Mouse (Mus musculus) embryonic facial prominence, embryonic 13.5 days (tissue): Measurements from ENCODE around the gene Il6st. TPM values are rescaled to one million over a fixed set of nuclear protein-coding genes. Genes with fewer than 3 reads are reported as not detected.

Source experiments
- ATAC-seq: fragments of 200-750 bp; cut with Nextera tagmentation; 2 replicates; pipeline ENCODE4 v1.8.0; 2017; ENCODE audit warnings: low read depth; ENCODE audit not compliant: insufficient number of reproducible peaks, insufficient read depth, low FRiP score, low TSS enrichment
- H3K27ac ChIP-seq: fragments of 300-500 bp; sonication (generic); 2 replicates; pipeline ENCODE4 v1.5.1; 2015; ENCODE audit warnings: moderate library complexity, mild to moderate bottlenecking, inconsistent platforms
- H3K27me3 ChIP-seq: fragments of 300-500 bp; sonication (generic); 2 replicates; pipeline ENCODE4 v1.6.1; 2015; ENCODE audit warnings: mild to moderate bottlenecking, inconsistent platforms
- H3K36me3 ChIP-seq: fragments of 300-500 bp; sonication (generic); 2 replicates; pipeline ENCODE4 v1.6.1; 2015; ENCODE audit warnings: mild to moderate bottlenecking, inconsistent platforms
- H3K4me1 ChIP-seq: fragments of 300-500 bp; sonication (generic); 2 replicates; pipeline ENCODE4 v1.6.1; 2015; ENCODE audit warnings: inconsistent platforms
- H3K4me2 ChIP-seq: fragments of 300-500 bp; sonication (generic); 2 replicates; pipeline ENCODE4 v1.6.1; 2015; ENCODE audit warnings: moderate library complexity, mild to moderate bottlenecking, inconsistent platforms
- H3K4me3 ChIP-seq: fragments of 300-500 bp; sonication (generic); 2 replicates; pipeline ENCODE4 v1.5.1; 2015; ENCODE audit warnings: mild to moderate bottlenecking, inconsistent platforms
- H3K9ac ChIP-seq: fragments of 300-500 bp; sonication (generic); 2 replicates; pipeline ENCODE4 v1.6.1; 2015; ENCODE audit warnings: mild to moderate bottlenecking, inconsistent platforms
- H3K9me3 ChIP-seq: fragments of 300-500 bp; sonication (generic); 2 replicates; pipeline ENCODE4 v1.6.1; 2016; ENCODE audit warnings: inconsistent platforms
- WGBS: fragments of 180-500 bp; shearing (Covaris S2); methylation state at CpG from one replicate; pipeline ENCODE4 v1.1.7; 2015; ENCODE audit warnings: mixed read lengths; 5-methylcytosine and 5-hydroxymethylcytosine counted together
- polyA plus RNA-seq: library from polyadenylated mRNA; unstranded; fragments of >200 nt; fragmentation: Nextera tagmentation; extraction: Ambion mirVana; gene quantifications from 2 replicates; pipeline ENCODE4 v1.2.1, GENCODE M21; 2015

The Il6st gene
- polyA plus RNA-seq, 1 experiment from 2014 or later, result 28.1 TPM

GRCm38 (mm10) chr13:112537065-112537464 is 73.2 kb downstream of the Il6st start:
- Histone ChIP-seq H3K27me3 (no peaks in the 10 kb centered on the region), H3K9me3 (no peaks in the 10 kb centered on the region), H3K4me3 (no peak overlapping the region), H3K4me2 (no peak overlapping the region), H3K9ac (no peak overlapping the region), H3K4me1 (peaks cover 4% of the 10 kb centered on the region; the same call in 1 of the 2 replicates), H3K27ac (no peak overlapping the region), H3K36me3 (no peaks in the 10 kb centered on the region)
- no peak for ATAC-seq
- 91% methylated on average over 7 of the region's 7 CpGs for WGBS

GRCm38 (mm10) chr13:112540616-112541015 is 76.7 kb downstream of the Il6st start:
- no peaks in the 10 kb centered on the region for H3K4me1 ChIP-seq
- no peak overlapping the region for H3K4me3 ChIP-seq
- no peak for ATAC-seq
- H3K27ac ChIP-seq, result no peak overlapping the region
- H3K36me3 ChIP-seq, result no peaks in the 10 kb centered on the region
- no peaks in the 10 kb centered on the region for H3K27me3 ChIP-seq
- no peaks in the 10 kb centered on the region for H3K9me3 ChIP-seq
- H3K9ac ChIP-seq, result no peak overlapping the region
- H3K4me2 ChIP-seq, result no peak overlapping the region
- 37% methylated on average over 3 of the region's 3 CpGs for WGBS

- Histone ChIP-seq H3K36me3 (no peaks in the 10 kb centered on the region), H3K9ac (no peak overlapping the region), H3K4me3 (no peak overlapping the region), H3K4me2 (no peak overlapping the region), H3K27ac (no peak overlapping the region), H3K9me3 (no peaks in the 10 kb centered on the region), H3K27me3 (no peaks in the 10 kb centered on the region), H3K4me1 (no peaks in the 10 kb centered on the region)
- WGBS, result 79% methylated on average over 10 of the region's 10 CpGs
- no peak for ATAC-seq
Measured at GRCm38 (mm10) chr13:112541223-112541975, 77.5 kb downstream of the Il6st start.

GRCm38 (mm10) chr13:112551641-112552548 is 88.0 kb downstream of the Il6st start:
- Histone ChIP-seq H3K4me3 (no peak overlapping the region), H3K4me2 (no peak overlapping the region), H3K4me1 (peaks cover 3% of the 10 kb centered on the region; the same call in 1 of the 2 replicates), H3K9me3 (no peaks in the 10 kb centered on the region), H3K27me3 (no peaks in the 10 kb centered on the region), H3K27ac (no peak overlapping the region), H3K36me3 (no peaks in the 10 kb centered on the region), H3K9ac (no peak overlapping the region)
- ATAC-seq, result no peak
- WGBS, result 84% methylated on average over 7 of the region's 7 CpGs

GRCm38 (mm10) chr13:112553304-112553703 is 89.4 kb downstream of the Il6st start:
- H3K4me3 ChIP-seq, result no peak overlapping the region
- no peaks in the 10 kb centered on the region for H3K36me3 ChIP-seq
- no peak overlapping the region for H3K27ac ChIP-seq
- no peaks in the 10 kb centered on the region for H3K9me3 ChIP-seq
- H3K27me3 ChIP-seq, result no peaks in the 10 kb centered on the region
- no peak overlapping the region for H3K9ac ChIP-seq
- no peak overlapping the region for H3K4me2 ChIP-seq
- ATAC-seq, result no peak
- H3K4me1 ChIP-seq, result peaks cover 3% of the 10 kb centered on the region; the same call in 1 of the 2 replicates
- 85% methylated on average over 5 of the region's 5 CpGs for WGBS

- H3K4me2 ChIP-seq, result no peak overlapping the region
- no peaks in the 10 kb centered on the region for H3K27me3 ChIP-seq
- no peak overlapping the region for H3K27ac ChIP-seq
- H3K9ac ChIP-seq, result no peak overlapping the region
- no peak for ATAC-seq
- no peaks in the 10 kb centered on the region for H3K36me3 ChIP-seq
- H3K9me3 ChIP-seq, result no peaks in the 10 kb centered on the region
- WGBS, result 52% methylated on average over 2 of the region's 2 CpGs
- no peak overlapping the region for H3K4me3 ChIP-seq
- peaks cover 8% of the 10 kb centered on the region; the same call in 1 of the 2 replicates for H3K4me1 ChIP-seq
Measured at GRCm38 (mm10) chr13:112556501-112556900, 92.6 kb downstream of the Il6st start.

Other genes starting within 250 kb of the Il6st start
- gene Ankrd55, start 175.6 kb upstream of the Il6st start, polyA plus RNA-seq, result 1.1 and 1.2 TPM in 2 replicates
- 0.25 and 0.32 TPM in 2 replicates for gene Il31ra, start 130.3 kb downstream of the Il6st start, polyA plus RNA-seq
- 0.41 and 0.85 TPM in 2 replicates for gene Ddx4, start 188.4 kb downstream of the Il6st start, polyA plus RNA-seq
- gene Slc38a9, start 196.7 kb downstream of the Il6st start, polyA plus RNA-seq, result 17.7 and 20.9 TPM in 2 replicates